Mouse (Mus musculus): ENCODE measurements at regions not wholly inside any gene's neighbourhood (a gene's known extent, or its start where the extent isn't known, plus 50 kb on each side); places are given as distances from the start of the nearest gene placed in this dataset.
A peak's percentile ranks its signal among the peaks of the same experiment; 100 is the strongest.
"Not testable (repeated sequence)": the region's sequence is repeated elsewhere in the genome, so short reads cannot be mapped to it uniquely, and the experiment has no call there.

- no peak for DNase-seq (ENCODE audit: low spot score in 2 of 2)
Observed at GRCm38 (mm10) chr13:32454419-32455146, 116.0 kb upstream of the Gmds start.

GRCm38 (mm10) chr13:32449710-32450417 is 111.3 kb upstream of the Gmds start:
- no peak for DNase-seq (ENCODE audit: low spot score in 2 of 2)

DNA sequence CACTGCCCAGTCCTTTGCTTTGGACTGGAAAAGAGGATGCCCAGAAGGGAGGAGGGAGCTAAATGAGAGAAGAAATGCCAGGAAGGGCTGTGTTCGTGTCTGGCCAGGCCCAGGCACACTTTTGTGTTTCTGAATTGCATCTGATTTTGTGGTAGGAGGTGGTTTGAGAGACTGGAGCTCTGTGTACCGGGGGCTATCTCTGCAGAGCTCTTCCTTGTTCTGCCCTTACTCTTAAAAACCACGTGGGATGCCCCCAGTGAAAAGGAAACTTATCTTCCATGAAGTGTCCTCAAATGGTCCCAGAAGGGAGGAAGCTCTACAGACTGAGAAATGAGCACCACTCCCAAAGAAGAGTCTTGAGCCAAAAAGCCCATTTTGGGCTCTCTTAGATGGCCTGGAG is 106.0 kb upstream of the Gmds start:
- no peak for DNase-seq (ENCODE audit: low spot score in 2 of 2)

- no peak for DNase-seq (ENCODE audit: low spot score in 2 of 2)
Observed at GRCm38 (mm10) chr13:32442025-32442424, 103.5 kb upstream of the Gmds start.

DNA sequence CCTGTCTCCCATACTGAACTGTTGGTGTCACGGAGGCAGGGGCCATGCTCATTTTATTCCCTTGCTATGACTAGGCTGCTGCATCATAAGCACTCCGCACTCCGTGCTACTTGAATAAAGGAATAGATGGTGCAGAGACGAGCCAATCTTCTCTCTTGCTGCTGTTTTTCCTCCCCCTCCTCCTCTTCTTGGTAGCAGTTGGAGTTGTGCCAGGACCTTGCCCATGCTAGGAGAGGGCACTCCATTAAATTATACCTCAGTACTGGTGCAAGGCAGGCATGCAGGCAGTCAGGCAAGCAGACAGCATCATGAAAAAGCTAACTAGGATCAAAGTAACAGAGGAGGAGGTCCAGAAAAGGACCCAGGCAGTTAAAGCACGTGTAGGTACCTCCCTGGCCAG is 96.6 kb upstream of the Gmds start:
- no peak for DNase-seq (ENCODE audit: low spot score in 2 of 2)

- no peak for DNase-seq (ENCODE audit: low spot score in 2 of 2)
Observed at GRCm38 (mm10) chr13:32428482-32428881, 89.9 kb upstream of the Gmds start.

GRCm38 (mm10) chr13:32426906-32427305 is 88.4 kb upstream of the Gmds start:
- no peak for DNase-seq (ENCODE audit: low spot score in 2 of 2)

- no peak for DNase-seq (ENCODE audit: low spot score in 2 of 2)
Observed at GRCm38 (mm10) chr13:32426199-32426598, 87.7 kb upstream of the Gmds start.

GRCm38 (mm10) chr13:32424543-32424942 is 86.0 kb upstream of the Gmds start:
- not testable (repeated sequence) for DNase-seq (ENCODE audit: low spot score in 2 of 2)

GRCm38 (mm10) chr13:32422485-32422884 is 83.9 kb upstream of the Gmds start:
- DNase-seq (ENCODE audit: low spot score in 2 of 2), result no peak

DNA sequence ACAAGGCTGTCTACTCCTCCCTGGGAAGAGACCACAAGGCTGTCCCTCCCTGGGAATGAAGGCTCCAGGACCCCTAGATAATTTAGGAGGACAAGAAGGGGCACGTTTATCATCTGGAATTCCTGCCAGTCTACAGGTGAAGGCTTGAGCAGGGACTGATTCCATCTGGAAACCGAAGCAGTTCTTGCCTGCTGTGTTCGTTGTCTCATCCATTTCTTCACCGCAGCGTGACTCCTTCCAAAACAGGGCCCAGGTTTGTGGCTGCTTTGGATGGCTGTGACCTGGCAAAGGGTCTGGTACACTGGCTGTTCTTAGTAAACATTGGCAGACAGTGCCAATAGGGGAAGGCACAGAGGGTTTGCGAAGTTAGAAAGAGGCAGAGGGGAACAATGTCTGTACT is 80.8 kb upstream of the Gmds start:
- DNase-seq (ENCODE audit: low spot score in 2 of 2), result no peak

DNA sequence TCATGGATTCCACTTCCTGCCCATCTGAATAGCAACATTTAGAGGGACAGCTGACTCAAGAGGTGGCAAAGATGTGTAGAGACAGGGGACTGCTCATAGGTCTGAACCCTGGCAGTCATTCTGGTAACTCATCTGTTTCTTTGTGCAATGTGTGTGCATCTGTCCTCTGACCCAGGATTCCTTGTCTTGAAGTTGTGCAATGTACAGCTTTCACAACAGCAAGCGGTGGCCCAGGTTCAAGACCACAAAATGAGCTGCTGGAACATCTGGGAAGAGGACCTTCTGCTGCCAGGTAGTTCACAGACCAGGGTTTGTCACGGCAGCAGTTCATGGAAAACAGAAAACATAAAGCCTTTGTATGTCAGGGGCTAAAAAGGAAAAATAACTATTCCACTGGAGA is 80.1 kb upstream of the Gmds start:
- DNase-seq (ENCODE audit: low spot score in 2 of 2), result no peak

DNA sequence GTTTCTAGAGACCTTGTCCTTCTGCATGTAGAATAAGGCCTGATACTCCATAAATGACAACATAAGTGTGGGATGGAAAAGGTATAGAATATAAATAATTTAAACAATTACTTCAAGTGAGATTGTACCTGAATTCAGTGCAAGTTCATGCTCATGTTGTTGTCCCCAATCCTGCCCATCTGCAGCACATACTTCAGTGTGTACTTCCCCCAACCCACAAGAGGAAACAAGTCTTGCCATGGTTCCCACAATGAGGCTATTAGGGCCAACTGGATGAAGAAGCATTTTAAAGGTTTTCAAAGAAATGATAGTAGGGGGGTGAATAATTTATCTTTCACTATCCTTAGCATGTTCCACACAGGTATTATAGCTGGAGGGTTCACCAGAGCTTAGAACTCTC is 79.4 kb upstream of the Gmds start:
- DNase-seq (ENCODE audit: low spot score in 2 of 2), result no peak

DNA sequence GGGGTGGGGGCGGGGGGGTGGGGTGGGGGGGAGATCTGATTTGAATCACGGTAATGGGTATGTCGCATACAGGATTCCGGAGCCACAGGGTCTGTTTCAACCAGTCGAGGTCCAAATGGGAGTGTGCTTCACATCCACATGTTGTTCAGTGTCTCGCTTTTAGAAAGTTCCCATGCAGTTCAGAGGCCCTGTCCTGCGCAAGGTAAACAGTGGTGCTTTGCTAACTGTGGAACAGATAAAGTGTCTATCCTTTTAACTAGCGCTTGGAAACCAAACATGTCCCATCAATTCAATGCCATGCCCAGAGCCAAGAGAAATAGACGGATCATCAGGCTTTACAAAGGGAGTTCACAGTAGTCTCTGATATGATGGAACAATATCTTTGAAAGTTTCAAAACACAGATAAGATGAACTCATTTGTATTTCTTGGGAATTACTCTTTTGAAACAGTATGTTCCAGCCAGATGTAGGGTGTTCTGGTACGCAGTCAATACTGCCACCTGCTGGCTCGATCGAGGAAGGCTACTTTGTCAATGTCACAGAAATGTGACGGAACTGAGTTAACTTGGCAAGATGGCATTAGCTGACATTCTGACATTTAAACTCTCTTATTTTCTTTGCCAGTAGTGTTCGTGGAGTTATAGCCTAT is 72.9 kb upstream of the Gmds start:
- DNase-seq (ENCODE audit: low spot score in 2 of 2), result peak; percentile 8 to 69

DNA sequence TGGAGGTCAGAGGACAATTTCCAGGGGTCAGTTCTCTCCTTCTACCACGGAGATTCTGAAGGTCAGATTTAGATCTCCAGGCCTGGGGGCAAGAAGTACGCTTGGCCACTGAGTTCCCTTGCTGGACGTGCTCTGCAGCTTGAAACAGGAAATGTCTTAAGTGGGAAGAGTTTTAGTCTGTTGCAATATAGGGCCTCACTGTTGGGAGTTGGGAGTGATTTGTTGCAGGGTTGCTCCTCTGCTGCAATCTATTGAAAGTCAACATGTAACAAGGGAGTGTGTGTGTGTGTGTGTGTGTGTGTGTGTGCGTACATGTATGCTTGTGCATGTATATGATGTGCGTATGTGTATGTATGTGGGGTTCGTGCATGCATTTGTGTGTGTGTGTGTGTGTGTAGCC is 71.5 kb upstream of the Gmds start:
- no peak for DNase-seq (ENCODE audit: low spot score in 2 of 2)

GRCm38 (mm10) chr13:32398616-32399015 is 60.1 kb upstream of the Gmds start:
- no peak for DNase-seq (ENCODE audit: low spot score in 2 of 2)
